ENCODE assay signal across 11 mouse cellular contexts in genomic region chr2:25094785-25095108, GRCm38 (mm10). TPM values are rescaled to one million over a fixed set of nuclear protein-coding genes. Genes with fewer than 3 reads are reported as not detected.
DNase-seq lines count a peak whose midpoint lies in the region; ATAC-seq and TF ChIP-seq lines count a peak whose summit lies in the region.
"Had no signal": no experiment of that assay in that cellular context is flagged by ENCODE, and none has a peak within 500 bp of the region (broad histone marks: within the 10 kb centered on the region; RNA-seq: fewer than 3 reads in every experiment).

No protein-coding gene starts in this region.

- intact Hi-C loops in heart, postnatal 25 days (cut with DNase I): no loop called here
- intact Hi-C loops in gastrocnemius, postnatal 14 days (cut with DNase I; ENCODE audit: low total_unique reads): no loop called here

- H3K4me1 ChIP-seq in heart, postnatal 0 days (ENCODE audit: control insufficient read depth, insufficient read depth): no peaks in the 10 kb centered on the region
- peaks cover 9 to 50% of the 10 kb centered on the region in 2 experiments for H3K4me1 ChIP-seq in CH12.LX (ENCODE audit: control insufficient read depth in 1 of 2, insufficient read depth in 2 of 2)
- H3K4me1 ChIP-seq in embryonic facial prominence, embryonic 14.5 days (ENCODE audit: control insufficient read depth, insufficient read depth, low read length): no peaks in the 10 kb centered on the region; the same call in 1 of the 2 replicates
- H3K4me1 ChIP-seq in liver, embryonic 13.5 days (replicated peaks): peaks cover 23% of the 10 kb centered on the region
- no peaks in the 10 kb centered on the region for H3K4me1 ChIP-seq in thymus, adult 2 months (replicated peaks; ENCODE audit: control insufficient read depth, insufficient read depth, low read length)

- 34% methylated on average over 17 of the region's 17 CpGs for WGBS in heart, postnatal 0 days
- WGBS in embryonic facial prominence, embryonic 14.5 days: 40% methylated on average over 17 of the region's 17 CpGs
- WGBS in liver, embryonic 13.5 days (ENCODE audit: insufficient replicate concordance): 51% methylated on average over 17 of the region's 17 CpGs
- 73% methylated on average over 17 of the region's 17 CpGs for WGBS in thymus, adult 2 months

- H3K9ac ChIP-seq in heart, postnatal 0 days (replicated peaks; ENCODE audit: low read depth, low read length): no peak overlapping the region
- peak overlapping the region; percentile 47 for H3K9ac ChIP-seq in CH12.LX (ENCODE audit: insufficient read depth, low read depth)
- H3K9ac ChIP-seq in embryonic facial prominence, embryonic 14.5 days (ENCODE audit: low read depth, low read length): peak overlapping the region; percentile 30
- H3K9ac ChIP-seq in liver, embryonic 13.5 days: peak overlapping the region; percentile 22; the same call in 1 of the 2 replicates

- no peaks in the 10 kb centered on the region for H3K36me3 ChIP-seq in heart, postnatal 0 days (replicated peaks; ENCODE audit: control insufficient read depth, insufficient read depth, low read length)
- H3K36me3 ChIP-seq in CH12.LX (replicated peaks in 1 of 2; ENCODE audit: control insufficient read depth in 1 of 2, insufficient read depth in 1 of 2, low read length in 1 of 2): peaks cover 0 to 18% of the 10 kb centered on the region in 2 experiments
- no peaks in the 10 kb centered on the region for H3K36me3 ChIP-seq in embryonic facial prominence, embryonic 14.5 days (ENCODE audit: control insufficient read depth, insufficient read depth, low read length)
- H3K36me3 ChIP-seq in liver, embryonic 13.5 days: no peaks in the 10 kb centered on the region
- H3K36me3 ChIP-seq in thymus, adult 2 months (ENCODE audit: control insufficient read depth, insufficient read depth, low read length): no peaks in the 10 kb centered on the region

- no peak for TF ChIP-seq EP300 in heart, postnatal 0 days (IDR thresholded peaks at IDR 0.05; ENCODE audit: low read depth)
- TF ChIP-seq EP300 in CH12.LX (IDR thresholded peaks at IDR 0.05; ENCODE audit: low read length): no peak

- in situ Hi-C loops in CH12.LX (cut with MboI; ENCODE audit: low pct_ligation_motif_present, low pct_unique_long_range_greater_than_20kb, low sequenced_read_pairs): loop anchor here (5.0 kb wide), 1 partner anchor 68 kb away; no protein-coding TSS in a partner anchor

- no peak overlapping the region; the same call in 1 of the 2 replicates for H3K4me3 ChIP-seq in heart, postnatal 0 days (ENCODE audit: low read depth, low read length)
- peak overlapping the region; percentile 54 to 68 (median 57) for H3K4me3 ChIP-seq in CH12.LX (replicated peaks in 1 of 3; ENCODE audit: low read depth in 2 of 3, low read length in 2 of 3, poor library complexity in 1 of 3)
- H3K4me3 ChIP-seq in embryonic facial prominence, embryonic 14.5 days (ENCODE audit: low read depth, low read length): peak overlapping the region; percentile 17; the same call in 1 of the 2 replicates
- H3K4me3 ChIP-seq in liver, embryonic 13.5 days (replicated peaks): peak overlapping the region; percentile 34
- H3K4me3 ChIP-seq in thymus, adult 2 months (ENCODE audit: control insufficient read depth, insufficient read depth, low read length): no peak overlapping the region

- no peaks in the 10 kb centered on the region for H3K9me3 ChIP-seq in heart, postnatal 0 days (replicated peaks; ENCODE audit: control insufficient read depth, low read length)
- H3K9me3 ChIP-seq in CH12.LX (replicated peaks; ENCODE audit: low read length): no peaks in the 10 kb centered on the region
- no peaks in the 10 kb centered on the region for H3K9me3 ChIP-seq in embryonic facial prominence, embryonic 14.5 days (ENCODE audit: control insufficient read depth, low read length)
- no peaks in the 10 kb centered on the region for H3K9me3 ChIP-seq in liver, embryonic 13.5 days (replicated peaks)

- no peak for TF ChIP-seq RAD21 in CH12.LX (IDR thresholded peaks at IDR 0.05; ENCODE audit: low read depth, low read length)

- TF ChIP-seq CTCF in heart, postnatal 0 days (IDR thresholded peaks at IDR 0.05; ENCODE audit: low read depth): no peak
- no peak for TF ChIP-seq CTCF in CH12.LX (conservative IDR thresholded peaks at IDR 0.05 in 1 of 2, IDR thresholded peaks at IDR 0.05 in 1 of 2; ENCODE audit: low read depth in 2 of 2, low read length in 2 of 2)
- no peak for TF ChIP-seq CTCF in thymus, adult 2 months (IDR thresholded peaks at IDR 0.05; ENCODE audit: borderline replicate concordance, control insufficient read depth, extremely low read depth, insufficient read depth, low read length, poor library complexity)

- H3K4me2 ChIP-seq in heart, postnatal 0 days (ENCODE audit: low read depth, low read length): peak overlapping the region; percentile 18; the same call in 1 of the 2 replicates
- peak overlapping the region; percentile 58 for H3K4me2 ChIP-seq in CH12.LX (ENCODE audit: insufficient read depth, low read depth, poor library complexity, severe bottlenecking)
- H3K4me2 ChIP-seq in embryonic facial prominence, embryonic 14.5 days (ENCODE audit: low read depth, low read length): peak overlapping the region; percentile 32
- peak overlapping the region; percentile 51 for H3K4me2 ChIP-seq in liver, embryonic 13.5 days

- DNase-seq in heart, postnatal 0 days (ENCODE audit: low spot score): no peak
- DNase-seq in heart, postnatal 25 days (ENCODE audit: low spot score): no peak
- no peak for DNase-seq in CH12.LX (ENCODE audit: extremely low read depth)
- DNase-seq in embryonic facial prominence, embryonic 14.5 days (ENCODE audit: low spot score): no peak
- DNase-seq in liver, embryonic 13.5 days: no peak
- DNase-seq in frontal cortex, postnatal 25 days (ENCODE audit: low spot score in 2 of 2): no peak
- DNase-seq in thymus, adult 2 months: no peak
- DNase-seq in gastrocnemius, postnatal 14 days: no peak
- DNase-seq: cerebellum, adult 9-11 months had no signal

- no peaks in the 10 kb centered on the region for H3K79me2 ChIP-seq in CH12.LX (replicated peaks; ENCODE audit: control insufficient read depth, extremely low read depth, insufficient read depth, poor library complexity, severe bottlenecking)

- dilution Hi-C loops in CH12.LX (cut with MboI; ENCODE audit: extremely low pct_ligation_motif_present, extremely low pct_unique_long_range_greater_than_20kb, low sequenced_read_pairs): no loop called here

- peaks cover 15% of the 10 kb centered on the region; the same call in 1 of the 2 replicates for H3K27me3 ChIP-seq in heart, postnatal 0 days (ENCODE audit: control insufficient read depth, insufficient read depth, low read length)
- H3K27me3 ChIP-seq in CH12.LX (replicated peaks): no peaks in the 10 kb centered on the region
- 0 out of 2 replicates have a peak, but pooled peaks cover 11% of the 10 kb centered on the region for H3K27me3 ChIP-seq in embryonic facial prominence, embryonic 14.5 days (replicated peaks; ENCODE audit: control insufficient read depth, insufficient read depth, low read length)
- H3K27me3 ChIP-seq in liver, embryonic 13.5 days: peaks cover 20% of the 10 kb centered on the region
- no peaks in the 10 kb centered on the region for H3K27me3 ChIP-seq in thymus, adult 2 months (ENCODE audit: control insufficient read depth, insufficient read depth, low read length)

- no peak for TF ChIP-seq POLR2A in CH12.LX (IDR thresholded peaks at IDR 0.05; ENCODE audit: low read depth, low read length)
- no peak for TF ChIP-seq POLR2A in thymus, adult 2 months (IDR thresholded peaks at IDR 0.05; ENCODE audit: control insufficient read depth, extremely low read depth, insufficient read depth, low read length, poor library complexity)

- no peak for ATAC-seq in heart, postnatal 0 days (ENCODE audit: insufficient read depth, low read depth)
- 0 out of 2 replicates have a peak, but pooled peaks have one; percentile 10 for ATAC-seq in embryonic facial prominence, embryonic 14.5 days (ENCODE audit: low read depth)
- ATAC-seq in liver, embryonic 13.5 days (ENCODE audit: low read depth): peak; percentile 42

- H3K27ac ChIP-seq in heart, postnatal 0 days (ENCODE audit: low read depth): no peak overlapping the region
- peak overlapping the region; percentile 8; the same call in 1 of the 2 replicates for H3K27ac ChIP-seq in CH12.LX (ENCODE audit: insufficient read depth, low read depth)
- H3K27ac ChIP-seq in embryonic facial prominence, embryonic 14.5 days (replicated peaks; ENCODE audit: low read depth, low read length): no peak overlapping the region
- no peak overlapping the region for H3K27ac ChIP-seq in liver, embryonic 13.5 days
- no peak overlapping the region for H3K27ac ChIP-seq in thymus, adult 2 months (ENCODE audit: control insufficient read depth, insufficient read depth, low read length)

RNA-seq across cellular contexts. Expression of gene Noxa1, which starts 0.2 kb away (rescaled TPM):
- not detected in 2 replicates for total RNA-seq in heart, postnatal 0 days (2014; rRNA removed; ENCODE audit: low replicate concordance)
- polyA plus RNA-seq in heart, postnatal 0 days (2015; fragmentation: Nextera tagmentation; extraction: Ambion mirVana): not detected in 2 replicates
- total RNA-seq in heart, postnatal 25 days (2021): not detected
- total RNA-seq in CH12.LX (2012; rRNA removed): 4.6 and 5.0 TPM in 2 replicates
- 6.1 and 6.4 TPM in 2 replicates for total RNA-seq in CH12.LX (2014; rRNA removed)
- polyA plus RNA-seq in CH12.LX (2012; ENCODE audit: insufficient read length, low read depth): 4.0 and 6.3 TPM in 2 replicates
- polyA plus RNA-seq in embryonic facial prominence, embryonic 14.5 days (2014; fragmentation: Nextera tagmentation; extraction: Ambion mirVana): 0.38 and 0.71 TPM in 2 replicates
- 1.1 and 1.6 TPM in 2 replicates for polyA plus RNA-seq in liver, embryonic 13.5 days (2015; fragmentation: Nextera tagmentation; extraction: Ambion mirVana)
- polyA plus RNA-seq in thymus, adult 2 months (2012; rRNA removed): 0.24 and 0.44 TPM in 2 replicates
- not detected for total RNA-seq in gastrocnemius, postnatal 14 days (2021)
- total RNA-seq: adrenal gland, adult 18-20 months had no signal
- polyA plus RNA-seq: frontal cortex, adult 2 months had no signal

RNA-seq across cellular contexts. Expression of gene Entpd8, which starts 14.6 kb away (rescaled TPM):
- total RNA-seq in heart, postnatal 0 days (2014; rRNA removed; ENCODE audit: low replicate concordance): not detected in 2 replicates
- not detected in 2 replicates for polyA plus RNA-seq in heart, postnatal 0 days (2015; fragmentation: Nextera tagmentation; extraction: Ambion mirVana)
- total RNA-seq in heart, postnatal 25 days (2021): not detected
- total RNA-seq in CH12.LX (2012; rRNA removed) (not detected in 2 replicates), CH12.LX (2014; rRNA removed) (not detected in 2 replicates)
- polyA plus RNA-seq in CH12.LX (2012; ENCODE audit: insufficient read length, low read depth): not detected in 2 replicates
- polyA plus RNA-seq in embryonic facial prominence, embryonic 14.5 days (2014; fragmentation: Nextera tagmentation; extraction: Ambion mirVana): 0.22 TPM in 1 of 2 replicates, not detected in the other
- 1.6 and 2.2 TPM in 2 replicates for polyA plus RNA-seq in liver, embryonic 13.5 days (2015; fragmentation: Nextera tagmentation; extraction: Ambion mirVana)
- 0.58 and 0.91 TPM in 2 replicates for polyA plus RNA-seq in thymus, adult 2 months (2012; rRNA removed)
- not detected for total RNA-seq in gastrocnemius, postnatal 14 days (2021)
- total RNA-seq: adrenal gland, adult 18-20 months had no signal

RNA-seq across cellular contexts. Expression of gene Nsmf, which starts 40.6 kb away (rescaled TPM):
- 68.3 and 86.7 TPM in 2 replicates for total RNA-seq in heart, postnatal 0 days (2014; rRNA removed; ENCODE audit: low replicate concordance)
- polyA plus RNA-seq in heart, postnatal 0 days (2015; fragmentation: Nextera tagmentation; extraction: Ambion mirVana): 33.5 and 36.0 TPM in 2 replicates
- 10 to 100 TPM; 19.8 to 21.2 TPM for total RNA-seq in heart, postnatal 25 days (2021)
- total RNA-seq in CH12.LX (2012; rRNA removed) (11.4 and 11.7 TPM in 2 replicates), CH12.LX (2014; rRNA removed) (11.6 and 18.5 TPM in 2 replicates)
- polyA plus RNA-seq in CH12.LX (2012; ENCODE audit: insufficient read length, low read depth): 12.0 and 12.9 TPM in 2 replicates
- 55.5 and 56.2 TPM in 2 replicates for polyA plus RNA-seq in embryonic facial prominence, embryonic 14.5 days (2014; fragmentation: Nextera tagmentation; extraction: Ambion mirVana)
- 8.0 and 10.2 TPM in 2 replicates for polyA plus RNA-seq in liver, embryonic 13.5 days (2015; fragmentation: Nextera tagmentation; extraction: Ambion mirVana)
- polyA plus RNA-seq in thymus, adult 2 months (2012; rRNA removed): 41.6 and 50.4 TPM in 2 replicates
- 10 to 100 TPM; 16.7 to 19.5 TPM for total RNA-seq in gastrocnemius, postnatal 14 days (2021)

Comparison
In these comparisons a context has a peak if more than half of its experiments do, and no peak if none do; other contexts are left out.
1. H3K4me3 ChIP-seq: peak in CH12.LX (3 of 3), embryonic facial prominence, embryonic 14.5 days (single experiment) and liver, embryonic 13.5 days (single experiment); none in heart, postnatal 0 days (single experiment) and thymus, adult 2 months (single experiment).
2. Peak in every context shown above with its lines, with median percentiles within 50 percentile points of each other: H3K4me2 ChIP-seq.